Mouse (Mus musculus) left cerebral cortex, adult 8-10 months (tissue): ENCODE measurements around the gene Drap1. TPM values are rescaled to one million over a fixed set of nuclear protein-coding genes. Genes with fewer than 3 reads are reported as not detected.

Source experiments
- DNase-seq, 2 experiments: peaks; one replicate each; pipeline ENCODE4 v3.0.0; 2022; ENCODE audit warnings: low spot score in 2 of 2
- total RNA-seq, 4 experiments: library from RNA; stranded (reverse); gene quantifications; 2 replicates each; pipeline ENCODE4 v1.2.4; 2022

Drap1 gene
- 100 to 1,000 TPM; 253 to 272 (median 266) TPM for total RNA-seq

DNA sequence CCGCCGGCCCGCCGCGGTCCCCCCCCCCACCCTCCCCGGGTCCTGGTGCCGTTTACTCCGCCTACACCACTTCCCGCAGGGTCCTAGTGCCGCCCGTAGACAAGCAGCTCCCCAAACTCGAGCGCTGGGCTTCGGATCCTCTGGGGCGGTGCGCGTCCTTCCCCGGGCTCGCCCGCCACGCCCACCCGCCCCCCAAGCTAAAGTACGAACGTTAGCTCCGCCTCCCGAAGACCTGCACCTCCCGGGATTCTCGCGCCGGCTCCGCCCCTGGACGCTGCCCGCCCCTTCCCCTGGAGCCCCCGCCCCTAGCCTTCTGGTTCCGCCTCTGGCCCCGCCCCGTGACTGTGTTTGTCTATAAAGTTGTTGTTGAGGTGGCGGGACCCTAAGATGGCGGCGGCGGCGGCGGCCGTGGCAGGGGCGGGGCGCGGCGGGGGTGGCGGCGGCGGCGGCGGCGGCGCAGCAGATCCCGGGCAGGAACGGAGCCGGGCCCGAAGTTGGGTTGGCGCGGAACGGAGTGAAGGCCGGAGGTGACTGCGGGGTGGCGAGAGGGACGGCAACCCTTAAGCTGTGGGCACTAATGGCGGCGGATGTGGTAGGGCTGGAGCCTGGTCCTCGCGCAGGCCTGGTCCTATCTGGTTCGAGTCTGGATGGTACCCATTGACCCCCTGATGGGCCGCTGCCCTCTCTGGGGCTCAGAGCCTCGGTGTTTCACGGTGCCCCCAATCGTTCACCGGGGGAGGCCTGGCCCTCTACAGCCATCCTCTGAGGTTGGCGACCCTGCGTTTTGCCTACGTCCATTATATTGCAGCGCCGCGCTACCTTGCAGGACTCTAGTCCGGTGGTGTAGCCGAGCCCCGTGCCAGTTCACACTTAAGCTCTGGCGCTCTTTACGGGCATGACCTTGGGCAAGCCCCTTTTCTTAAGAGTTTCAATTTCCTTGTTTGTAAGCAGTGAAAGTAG, at the start of gene Drap1, which contains the start of gene AI837181:
Gene Drap1 (minus strand): TSS at position 198 of the 960 bp plus-strand sequence.
Gene AI837181 (plus strand): TSS at position 363 of the 960 bp plus-strand sequence.
- peak; percentile 76 to 93 for DNase-seq

DNA sequence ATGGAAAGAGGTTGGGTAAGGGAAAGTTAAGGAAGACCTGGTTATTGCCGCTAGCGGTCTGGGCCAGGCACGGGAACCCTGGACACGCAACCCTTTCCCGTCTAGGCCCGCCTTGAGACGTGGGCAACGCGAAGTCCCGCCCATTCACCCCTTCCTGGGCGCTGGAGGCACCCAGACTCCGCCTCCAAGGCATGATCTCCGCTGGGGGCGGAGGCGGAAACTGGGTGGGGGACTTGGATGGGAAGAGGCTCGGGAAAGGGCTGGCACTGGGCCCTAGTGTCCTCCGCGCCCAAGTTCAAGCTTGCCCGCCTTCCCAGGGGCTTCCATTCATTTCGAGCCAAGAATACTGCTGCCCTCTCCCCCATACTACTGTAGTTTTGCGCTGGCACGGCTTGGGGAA, 48.9 kb upstream of the Drap1 start, which contains the start of gene Efemp2:
Gene Efemp2 (plus strand): TSS at position 235 of the 400 bp plus-strand sequence.
- DNase-seq: peak in 1 of 2 experiments; percentile 65

DNA sequence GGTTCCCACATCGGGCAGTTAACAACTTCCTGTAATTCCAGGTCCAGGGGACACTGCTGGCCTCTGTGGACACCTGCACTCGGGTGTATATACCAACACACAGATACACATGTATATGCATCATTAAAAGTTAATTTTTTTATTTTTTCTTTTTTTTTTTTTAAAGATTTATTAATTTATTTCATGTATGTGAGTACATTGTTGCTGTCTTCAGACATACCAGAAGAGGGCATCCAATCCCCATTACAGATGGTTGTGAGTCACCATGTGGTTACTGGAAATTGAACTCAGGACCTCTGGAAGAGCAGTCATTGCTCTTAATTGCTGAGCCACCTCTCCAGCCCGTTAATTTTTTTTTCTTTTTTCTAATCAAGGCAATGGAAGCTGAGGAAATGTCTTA, 48.1 kb upstream of the Drap1 start:
- no peak for DNase-seq

DNA sequence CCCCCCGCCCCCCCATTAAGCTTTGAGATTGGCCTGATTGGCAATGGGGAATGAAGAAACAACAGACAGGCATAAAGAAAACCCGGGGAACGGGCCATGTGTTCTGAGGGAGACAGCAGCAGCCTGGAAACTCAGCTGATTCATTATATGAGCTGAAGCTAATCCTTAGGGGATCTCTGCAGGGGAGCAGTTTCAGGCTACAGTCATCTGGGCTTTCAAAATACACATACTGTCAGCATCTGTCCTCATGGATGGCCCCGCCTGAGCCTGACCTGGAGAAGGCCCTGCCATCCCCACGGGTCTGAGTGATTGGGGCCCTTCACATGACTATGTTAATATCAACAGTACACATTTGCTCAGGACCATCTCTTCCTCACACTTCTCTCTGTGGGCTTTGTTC, 47.1 kb upstream of the Drap1 start:
- DNase-seq: no peak

DNA sequence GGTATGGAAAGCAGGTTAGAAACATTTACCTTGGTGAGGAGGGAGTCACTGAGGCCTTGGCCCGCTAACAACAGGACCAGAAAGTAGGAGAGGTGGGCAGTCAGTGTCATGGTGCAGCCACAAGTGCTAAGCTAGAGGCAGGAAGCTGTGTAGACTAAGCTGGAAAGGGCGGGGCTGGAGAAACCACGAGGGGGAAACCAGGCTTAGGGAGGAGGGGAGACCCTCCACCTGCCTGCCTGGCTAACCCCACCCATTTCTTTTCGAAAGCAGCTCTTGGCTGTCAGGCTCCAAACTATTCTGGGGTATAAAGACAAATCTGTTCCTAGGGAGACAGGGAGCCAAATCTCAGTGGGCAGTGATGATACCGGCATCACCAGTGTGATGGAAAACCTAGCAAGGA, 43.6 kb upstream of the Drap1 start, which contains the start of gene Ctsw:
Gene Ctsw (minus strand): TSS at position 134 of the 400 bp plus-strand sequence.
- DNase-seq: no peak

DNA sequence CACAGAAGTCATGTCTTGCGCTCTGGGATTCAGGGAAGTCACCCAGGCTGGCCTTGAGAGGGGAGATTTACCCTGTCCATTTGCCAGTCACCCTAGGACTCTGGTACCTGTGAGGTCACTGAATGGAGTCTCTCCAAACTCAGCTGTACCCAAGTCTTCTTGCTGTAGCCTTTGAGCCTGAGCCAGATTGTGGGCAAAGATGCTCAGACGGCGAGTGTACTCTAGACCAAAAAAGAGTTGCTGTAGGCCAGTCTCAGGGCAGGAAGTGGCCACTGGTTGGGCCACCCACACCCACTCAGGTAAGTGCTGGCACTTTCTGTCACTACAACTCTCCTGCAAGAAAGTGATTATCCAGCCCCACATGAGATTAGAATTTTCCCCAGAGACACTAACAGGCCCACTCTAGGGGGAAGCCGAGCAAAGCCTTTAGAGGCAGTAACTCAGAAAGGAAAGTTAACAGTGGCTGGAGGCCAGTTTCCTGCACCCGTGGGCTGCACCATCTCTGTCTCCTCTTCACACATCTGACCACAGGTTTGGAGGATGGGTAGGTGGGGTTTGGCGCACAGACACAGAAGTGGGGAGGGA, 42.2 kb upstream of the Drap1 start:
- DNase-seq: no peak

DNA sequence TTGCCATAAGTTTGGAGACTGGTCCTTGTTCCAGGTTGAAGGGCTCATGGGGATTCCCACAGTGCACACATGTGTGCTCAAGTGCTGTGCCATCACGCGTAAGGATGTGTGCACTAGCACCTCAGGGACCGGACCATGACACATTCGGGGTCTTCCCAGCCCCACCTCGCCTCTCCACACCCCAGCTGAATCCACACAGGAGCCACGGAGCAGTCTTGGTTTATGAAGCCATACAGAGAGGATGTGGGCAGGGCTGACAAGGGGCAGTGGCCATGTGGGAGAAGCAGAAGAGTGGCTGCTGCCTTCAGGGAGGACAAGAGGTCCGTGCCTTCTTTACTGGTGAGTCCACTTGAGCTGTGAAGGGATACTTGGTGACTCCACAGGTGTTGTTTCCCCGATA, 40.3 kb upstream of the Drap1 start:
- DNase-seq: no peak

DNA sequence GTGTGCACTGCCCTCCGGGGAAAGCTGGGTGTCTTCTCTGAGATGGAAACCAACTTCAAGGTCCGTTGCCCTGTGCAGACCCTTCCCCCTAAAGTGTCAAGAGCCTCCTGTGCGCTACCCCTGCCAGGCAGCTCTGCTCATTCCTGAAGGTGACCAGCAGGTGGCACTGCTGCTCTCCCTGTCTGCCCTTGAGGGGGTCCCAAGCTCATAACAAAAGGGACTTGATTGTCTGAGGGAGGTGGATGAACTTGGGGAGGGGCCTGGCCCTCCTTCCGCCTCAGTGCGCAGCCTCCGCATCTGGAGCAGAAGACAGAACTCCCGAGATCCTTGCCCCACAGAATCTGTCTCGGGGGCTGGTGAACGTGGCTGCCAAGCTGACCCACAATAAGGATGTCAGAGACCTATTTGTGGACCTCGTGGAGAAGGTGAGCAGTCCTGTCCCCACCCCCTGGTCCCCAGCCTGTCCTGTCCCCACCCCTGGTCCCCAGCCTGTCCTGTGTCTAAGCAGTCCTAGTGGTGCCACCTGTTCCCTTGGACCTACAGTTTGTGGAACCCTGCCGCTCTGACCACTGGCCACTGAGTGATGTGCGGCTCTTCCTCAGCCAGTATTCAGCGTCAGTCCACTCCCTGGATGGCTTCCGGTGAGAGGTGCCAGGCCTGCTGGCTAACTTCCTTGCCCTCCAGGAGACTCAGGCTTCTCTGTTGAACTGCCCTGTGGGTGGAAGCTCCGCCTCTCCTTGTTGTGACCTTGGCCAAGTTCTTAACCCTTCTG, 39.2 kb upstream of the Drap1 start:
- DNase-seq: no peak

DNA sequence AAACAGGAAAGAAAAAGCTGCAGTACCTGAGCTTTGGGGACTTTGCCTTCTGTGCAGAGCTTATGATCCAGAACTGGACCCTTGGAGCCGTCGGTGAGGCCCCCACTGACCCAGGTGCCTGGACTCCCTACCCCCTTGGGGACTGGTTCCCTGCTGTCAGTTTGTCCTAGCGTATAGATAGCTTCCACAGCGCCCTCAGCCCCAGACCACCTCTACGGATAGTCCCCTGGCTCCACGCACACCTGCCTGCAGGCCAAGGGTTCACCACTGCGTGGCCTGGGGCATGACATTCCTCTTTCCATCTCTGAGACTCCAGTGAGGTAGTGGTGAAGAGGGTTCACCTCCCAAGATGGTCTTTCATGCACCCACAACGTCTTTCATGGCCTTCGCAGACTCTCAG, 38.4 kb upstream of the Drap1 start:
- no peak for DNase-seq

DNA sequence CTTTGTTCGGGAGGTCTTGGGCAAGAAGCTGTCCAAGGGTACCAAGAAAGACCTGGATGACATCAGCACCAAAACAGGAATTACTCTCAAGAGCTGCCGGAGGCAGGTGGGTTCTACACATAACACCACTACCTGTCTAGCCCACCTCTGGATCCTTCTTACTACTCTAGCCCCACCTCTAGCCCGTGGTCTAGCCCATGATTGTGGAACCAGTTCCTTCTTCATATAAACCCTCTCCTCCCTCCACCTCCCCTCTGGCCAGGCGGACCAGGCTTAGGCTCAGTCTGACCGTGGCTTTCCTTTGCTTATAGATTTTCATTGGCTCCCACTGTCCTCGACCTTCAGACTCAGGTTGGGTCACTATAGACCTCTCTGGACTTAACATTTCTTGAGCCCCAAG, 36.6 kb upstream of the Drap1 start:
- no peak for DNase-seq

DNA sequence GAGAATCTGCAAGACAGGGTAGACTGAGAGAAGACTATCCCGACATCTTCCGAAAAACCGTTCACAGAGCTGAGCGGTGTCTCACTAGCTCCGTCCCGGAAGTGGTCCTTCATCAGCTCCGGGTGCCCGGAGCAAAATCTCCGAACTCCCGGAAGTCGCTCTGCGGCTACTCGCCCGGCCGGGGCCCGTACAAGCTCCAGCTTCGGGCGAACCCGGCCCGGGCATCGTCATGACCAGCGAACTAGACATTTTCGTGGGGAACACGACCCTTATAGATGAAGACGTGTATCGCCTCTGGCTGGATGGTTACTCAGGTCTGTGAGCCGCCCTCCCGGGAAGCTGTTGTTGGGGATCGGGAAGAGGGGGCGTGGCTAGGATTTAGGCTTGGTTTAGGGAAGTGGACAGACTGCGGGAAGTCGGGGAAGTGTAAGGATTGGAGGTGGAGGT, 35.7 kb upstream of the Drap1 start, which contains the start of gene Fibp:
Gene Fibp (plus strand): TSS at position 151 of the 447 bp plus-strand sequence.
- DNase-seq: peak; percentile 76 to 85

DNA sequence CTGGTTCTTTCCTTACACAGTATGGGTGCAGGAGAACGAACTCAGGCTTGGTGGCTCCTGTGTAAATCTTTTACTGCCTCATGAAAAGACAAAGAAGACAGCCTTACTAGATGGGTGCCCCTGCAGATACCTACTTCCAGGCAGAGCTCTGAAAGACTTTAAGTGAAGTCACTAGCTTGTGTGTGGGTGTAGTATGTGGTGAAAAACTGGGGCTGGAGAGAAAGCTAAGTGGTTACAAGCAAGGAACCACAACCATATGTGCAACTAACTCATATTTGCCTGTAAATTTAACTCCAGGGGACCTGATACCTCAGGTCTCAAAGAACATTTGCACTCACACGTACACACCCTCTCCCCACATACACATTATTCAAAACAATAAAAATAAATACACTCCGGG, 35.1 kb upstream of the Drap1 start:
- DNase-seq: no peak

DNA sequence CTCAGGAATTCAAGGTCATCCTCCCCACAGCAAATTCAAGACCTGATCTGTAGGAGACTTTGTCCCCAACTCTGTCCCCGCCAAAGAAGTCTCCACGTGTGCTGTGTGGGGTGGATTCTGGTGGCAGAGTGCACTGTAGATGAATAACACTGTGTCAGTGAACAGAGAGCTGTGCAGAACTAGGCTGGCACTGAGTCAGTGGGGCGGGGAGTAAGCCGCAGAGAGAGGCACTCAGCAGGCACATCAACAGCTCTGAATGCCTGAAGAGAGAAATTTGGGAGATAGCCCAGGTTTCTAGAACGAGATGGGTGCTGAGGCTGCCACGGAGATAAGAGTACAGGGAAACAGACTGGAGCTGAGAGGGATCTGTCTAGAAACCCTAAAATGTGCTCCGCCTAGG, 34.2 kb upstream of the Drap1 start:
- DNase-seq: no peak

DNA sequence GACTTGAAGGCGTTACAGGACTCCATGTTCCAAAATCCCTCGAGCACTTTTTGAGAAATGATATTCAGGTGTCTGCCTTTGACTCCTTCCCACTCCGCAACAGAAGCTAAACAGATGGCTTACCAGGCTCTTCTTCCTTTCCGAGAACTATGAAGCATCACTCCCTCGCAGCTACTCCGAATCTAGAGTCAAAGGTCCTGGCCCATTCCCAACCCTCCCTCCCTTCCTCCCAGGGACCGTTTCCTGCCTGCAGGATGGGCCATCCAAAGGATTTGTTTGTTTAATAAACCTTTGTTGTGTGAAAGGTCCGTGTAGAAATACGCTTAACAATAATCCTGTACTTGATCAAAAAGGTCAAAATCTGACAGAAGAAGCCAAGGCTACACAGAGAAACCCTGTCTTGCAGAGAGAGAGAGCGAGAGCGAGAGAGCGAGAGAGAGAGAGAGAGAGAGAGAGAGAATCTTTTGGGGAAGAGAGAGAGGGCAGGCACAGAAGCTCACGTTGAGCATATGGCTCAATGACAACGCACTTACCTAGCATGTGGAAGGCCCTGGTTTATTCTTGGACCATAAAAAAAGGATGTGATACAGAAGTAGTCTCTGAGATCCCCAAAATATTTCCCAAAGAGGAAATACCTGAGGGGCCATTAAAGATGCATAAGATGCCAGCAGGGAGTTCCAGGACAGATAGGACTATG, 33.1 kb upstream of the Drap1 start, which contains the start of gene Ccdc85b:
Gene Ccdc85b (minus strand): TSS at position 149 of the 697 bp plus-strand sequence.
- no peak for DNase-seq

DNA sequence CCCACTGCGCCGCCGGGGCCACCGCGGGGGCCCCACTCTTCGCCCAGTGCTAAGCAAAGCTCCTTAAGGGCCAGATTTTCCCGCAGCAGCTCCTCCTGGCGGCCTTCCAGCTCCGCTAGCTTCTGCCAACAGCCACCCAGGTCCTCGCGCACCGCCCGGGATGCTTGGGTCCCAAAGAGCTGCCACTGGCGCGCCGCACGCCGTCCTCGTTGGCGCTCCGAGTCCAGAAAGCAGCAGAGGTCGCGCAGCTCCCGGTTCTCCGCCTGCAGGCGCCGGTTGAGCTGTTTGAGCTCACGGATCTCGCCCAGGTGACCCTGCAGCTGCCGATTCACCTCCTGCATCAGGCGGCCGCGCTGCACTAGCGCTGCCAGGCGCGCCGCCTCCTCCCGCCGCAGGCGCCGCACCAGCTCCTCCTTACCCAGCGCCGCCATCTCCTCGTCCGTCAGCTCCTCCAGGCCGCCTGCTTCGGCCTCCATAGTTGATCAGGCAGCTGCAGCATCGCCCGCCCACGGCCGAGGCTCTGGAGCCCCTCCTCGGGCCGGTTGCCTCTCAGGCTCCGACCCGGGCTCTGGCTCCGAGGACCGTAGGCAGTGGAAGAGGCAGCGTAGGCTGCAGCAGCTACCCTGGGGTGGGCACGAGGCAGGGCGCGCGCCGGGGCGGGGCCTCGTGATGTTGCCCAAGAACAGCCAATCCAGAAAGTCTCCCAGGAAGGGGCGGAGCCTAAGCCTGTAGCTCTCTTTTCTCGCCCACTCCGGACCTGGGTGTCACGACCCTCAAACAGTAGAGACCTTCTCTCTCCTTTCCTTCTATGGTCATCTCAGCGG, 32.4 kb upstream of the Drap1 start:
- peak; percentile 95 to 97 for DNase-seq

DNA sequence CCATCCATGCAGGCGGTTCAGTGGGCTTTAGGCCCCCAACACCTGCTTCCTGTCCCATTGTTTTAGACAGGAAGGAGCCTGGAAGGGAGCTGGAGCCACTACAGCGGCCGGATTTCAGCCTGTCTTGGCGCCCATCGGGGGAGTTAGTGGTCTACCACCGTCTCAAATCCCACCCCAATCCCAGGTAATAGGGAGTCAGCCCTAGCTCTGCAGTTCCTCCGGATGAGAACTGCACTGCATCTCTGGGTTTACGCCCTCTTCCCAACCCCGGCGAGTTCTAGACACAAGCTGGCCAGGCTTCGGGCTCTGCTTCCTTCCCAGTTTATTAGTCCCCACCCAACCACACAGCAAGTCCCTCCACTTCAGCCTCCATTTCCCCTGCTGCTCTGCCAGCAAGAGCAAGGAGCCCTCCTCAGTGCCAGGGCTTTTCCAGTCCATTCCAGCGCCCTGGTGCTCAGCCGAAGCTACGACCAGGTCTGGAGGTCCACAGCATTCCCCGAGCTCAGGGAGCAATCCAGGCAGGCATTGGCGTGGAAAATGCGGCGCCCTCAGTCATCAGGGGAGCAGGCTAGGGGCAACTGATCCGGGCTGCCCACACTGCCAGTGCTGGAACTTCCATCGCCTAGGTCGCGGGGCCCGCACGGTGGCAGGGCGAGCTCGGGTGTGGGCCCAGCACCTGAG, 31.6 kb upstream of the Drap1 start:
- DNase-seq: no peak

DNA sequence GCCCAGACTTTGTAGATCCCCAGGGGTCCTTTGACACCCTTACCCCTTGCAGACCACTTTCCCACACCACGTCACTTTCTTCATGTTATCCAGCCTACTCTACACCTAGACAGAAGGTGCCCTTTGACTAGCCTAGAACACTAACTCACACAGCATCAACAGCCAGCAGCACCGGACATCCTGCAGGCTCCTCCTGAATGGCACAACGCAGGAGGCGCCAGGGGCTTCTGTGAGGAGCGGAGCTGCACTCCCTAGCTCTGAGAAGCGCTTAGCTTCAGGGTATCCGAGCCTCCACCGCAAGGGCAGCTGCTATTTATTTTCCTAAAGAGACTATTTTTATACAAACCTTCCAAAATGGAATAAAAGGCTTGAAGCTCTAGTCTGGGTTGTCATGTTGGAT, 30.8 kb upstream of the Drap1 start:
- DNase-seq: no peak

DNA sequence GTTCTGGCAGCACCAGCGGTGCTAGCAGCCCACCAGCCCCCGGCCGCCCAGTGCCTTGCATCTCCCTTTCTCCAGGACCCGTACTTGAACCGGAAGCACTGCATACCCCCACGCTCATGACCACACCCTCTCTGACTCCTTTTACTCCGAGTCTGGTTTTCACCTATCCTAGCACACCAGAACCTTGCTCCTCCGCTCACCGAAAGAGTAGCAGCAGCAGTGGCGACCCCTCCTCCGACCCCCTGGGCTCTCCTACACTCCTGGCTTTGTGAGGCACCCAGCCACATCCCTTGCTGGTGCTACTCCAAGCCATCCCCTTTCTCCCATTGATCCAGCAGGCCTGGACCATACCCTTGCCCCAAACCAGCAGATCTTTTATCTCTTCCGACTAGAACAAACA, 30.3 kb upstream of the Drap1 start:
- no peak for DNase-seq

DNA sequence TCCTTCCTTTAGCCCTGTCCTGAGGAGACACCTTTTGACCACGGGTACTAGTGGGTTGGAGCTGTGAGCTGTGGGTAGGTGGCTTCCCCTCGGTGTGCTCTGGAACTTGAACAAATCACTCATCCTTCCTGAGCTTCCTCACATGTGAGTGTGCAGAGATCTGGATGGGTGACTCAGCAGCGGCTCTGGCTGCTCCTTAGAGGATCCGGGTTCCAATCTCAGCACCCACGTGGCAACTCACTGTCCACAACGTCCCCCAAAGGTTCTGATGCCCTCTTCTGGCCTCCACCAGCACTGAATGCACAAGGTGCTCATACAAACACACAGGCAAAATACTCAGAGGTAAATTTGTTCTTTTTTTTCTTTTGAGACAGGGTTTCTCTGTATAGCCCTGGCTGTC, 27.0 kb upstream of the Drap1 start:
- DNase-seq: no peak
